Mouse (Mus musculus) lung, adult 2 months (tissue): ENCODE data around the gene Olfr187. TPM values are rescaled to one million over a fixed set of nuclear protein-coding genes. Genes with fewer than 3 reads are reported as not detected.

Experiments used
- DNase-seq: peaks from one replicate; pipeline ENCODE4 v3.0.0; 2022
- H3K4me1 ChIP-seq: fragments of 200-500 bp; 2 replicates; pipeline ENCODE4 v1.6.1; 2011; ENCODE audit warnings: low read length; ENCODE audit not compliant: control insufficient read depth, insufficient read depth
- H3K4me3 ChIP-seq: fragments of 200-500 bp; replicated peaks from 2 replicates; pipeline ENCODE3; 2011; ENCODE audit warnings: low read depth, mild to moderate bottlenecking, control low read depth, low read length; ENCODE audit errors: extremely low read depth
- CTCF ChIP-seq: fragments of 200-500 bp; IDR thresholded peaks from 2 replicates; pipeline ENCODE4 v1.5.1; 2011; ENCODE audit warnings: mild to moderate bottlenecking, low read length, control low read depth; ENCODE audit not compliant: insufficient read depth
- POLR2A ChIP-seq: fragments of 200-500 bp; IDR thresholded peaks from 2 replicates; pipeline ENCODE4 v1.6.1; 2011; ENCODE audit warnings: low read depth, mild to moderate bottlenecking, control low read depth, low read length, borderline replicate concordance; ENCODE audit errors: extremely low read depth
- WGBS: fragments of 180-500 bp; shearing (Covaris S2); methylation state at CpG from one replicate; pipeline ENCODE4 v1.1.7; 2018; 5-methylcytosine and 5-hydroxymethylcytosine counted together
- polyA plus RNA-seq: library from polyadenylated mRNA; depleted of rRNA; stranded (reverse); fragments of >200 nt; gene quantifications from 2 replicates; pipeline ENCODE4 v1.2.3, GENCODE M21; 2012; rRNA removed

Olfr187 gene
- polyA plus RNA-seq, 1 experiment: not detected

GRCm38 (mm10) chr16:59013357-59014018 lies 26.1 kb downstream of the Olfr187 start:
- no peak for TF ChIP-seq CTCF
- no peak for TF ChIP-seq POLR2A
- 52% methylated on average over 2 of the region's 2 CpGs for WGBS
- Histone ChIP-seq H3K4me1 (no peaks in the 10 kb centered on the region), H3K4me3 (no peak overlapping the region)
- DNase-seq: no peak

DNA sequence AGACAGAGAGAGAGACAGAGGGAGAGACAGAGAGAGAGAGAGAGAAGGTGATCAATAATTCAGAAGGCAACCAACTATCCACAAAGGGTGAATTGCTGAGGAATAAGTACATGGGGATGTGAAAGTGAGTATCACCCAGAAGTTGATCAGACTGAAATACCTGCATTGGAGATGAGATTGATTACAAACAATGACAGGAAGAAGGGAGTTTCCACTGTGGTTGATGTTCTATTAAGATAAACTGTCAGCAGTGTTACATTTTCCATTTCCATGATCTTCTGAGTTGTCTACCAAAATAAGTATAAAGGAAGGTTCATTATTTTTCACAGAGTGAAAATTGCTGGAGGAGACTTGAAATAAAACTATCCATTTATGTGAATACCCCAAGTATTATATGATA lies 32.4 kb downstream of the Olfr187 start:
- Histone ChIP-seq H3K4me3 (no peak overlapping the region), H3K4me1 (no peaks in the 10 kb centered on the region)
- no peak for DNase-seq
- TF ChIP-seq CTCF (no peak), POLR2A (no peak)

DNA sequence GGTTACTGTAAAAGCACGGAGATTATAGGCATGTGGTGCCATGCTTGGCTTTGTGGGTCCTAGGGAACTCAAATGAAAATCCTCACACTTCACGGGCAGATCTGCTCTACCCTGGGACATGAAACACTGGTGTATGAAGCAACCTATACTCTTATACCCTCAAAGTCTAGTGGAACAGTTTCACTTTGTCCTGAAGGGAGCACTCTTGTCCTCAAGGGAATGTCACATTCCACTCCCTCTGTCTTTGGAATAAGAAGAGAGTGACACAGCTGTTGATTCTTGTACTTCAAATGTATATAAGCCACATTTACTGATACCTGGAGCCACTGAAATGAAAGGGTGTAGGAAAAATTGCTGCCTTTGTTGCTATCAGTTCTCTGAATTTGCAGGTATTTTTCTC lies 44.5 kb downstream of the Olfr187 start, which contains the start of gene Olfr183:
Gene Olfr183, plus strand, starts transcription at position 301 of the 400 bp plus-strand sequence.
- 68% methylated on average over 2 of the region's 2 CpGs for WGBS
- DNase-seq: no peak
- TF ChIP-seq POLR2A (no peak), CTCF (no peak)
- H3K4me3 ChIP-seq: no peak within 1 kb of the TSS
- no peaks in the 10 kb centered on the region for H3K4me1 ChIP-seq

Other genes starting within 250 kb of the Olfr187 start
- not detected in 2 replicates for gene Olfr173, start 239.5 kb downstream of the Olfr187 start, polyA plus RNA-seq
- gene Olfr175-ps1, start 213.0 kb downstream of the Olfr187 start, polyA plus RNA-seq: not detected in 2 replicates
- not detected in 2 replicates for gene Olfr177, start 165.0 kb downstream of the Olfr187 start, polyA plus RNA-seq
- gene Olfr178, start 147.7 kb downstream of the Olfr187 start, polyA plus RNA-seq: not detected in 2 replicates
- gene Olfr181, start 111.0 kb downstream of the Olfr187 start, polyA plus RNA-seq: not detected in 2 replicates
- gene Olfr180, start 110.4 kb downstream of the Olfr187 start, polyA plus RNA-seq: not detected in 2 replicates
- gene Olfr183, start 44.4 kb downstream of the Olfr187 start, polyA plus RNA-seq: not detected in 2 replicates
- gene Olfr186, start 9.5 kb downstream of the Olfr187 start, polyA plus RNA-seq: not detected in 2 replicates
- gene Olfr190, start 38.2 kb upstream of the Olfr187 start, polyA plus RNA-seq: not detected in 2 replicates
- not detected in 2 replicates for gene Olfr191, start 50.1 kb upstream of the Olfr187 start, polyA plus RNA-seq
- gene Olfr193, start 72.1 kb upstream of the Olfr187 start, polyA plus RNA-seq: not detected in 2 replicates
- not detected in 2 replicates for gene Olfr194, start 81.3 kb upstream of the Olfr187 start, polyA plus RNA-seq
- gene Olfr195, start 107.3 kb upstream of the Olfr187 start, polyA plus RNA-seq: not detected in 2 replicates
- not detected in 2 replicates for gene Olfr196, start 130.7 kb upstream of the Olfr187 start, polyA plus RNA-seq
- gene Olfr198, start 163.8 kb upstream of the Olfr187 start, polyA plus RNA-seq: not detected in 2 replicates
- gene Olfr199, start 180.0 kb upstream of the Olfr187 start, polyA plus RNA-seq: not detected in 2 replicates
- gene Olfr201, start 232.9 kb upstream of the Olfr187 start, polyA plus RNA-seq: not detected in 2 replicates
- not detected in 2 replicates for gene Olfr202, start 247.0 kb upstream of the Olfr187 start, polyA plus RNA-seq